Mouse (Mus musculus) hindbrain, embryonic 12.5 days (tissue): ENCODE measurements at regions not wholly inside any gene's neighbourhood (a gene's known extent, or its start where the extent isn't known, plus 50 kb on each side); places are given as distances from the start of the nearest gene placed in this dataset.

Experiments used
- ATAC-seq: fragments of 200-750 bp; cut with Nextera tagmentation; 2 replicates; pipeline ENCODE4 v1.8.0; 2017; ENCODE audit warnings: moderate TSS enrichment; ENCODE audit not compliant: low FRiP score
- H3K27ac ChIP-seq: fragments of 300-500 bp; sonication (generic); 2 replicates; pipeline ENCODE4 v1.5.1; 2016; ENCODE audit warnings: mild to moderate bottlenecking
- H3K27me3 ChIP-seq: fragments of 300-500 bp; sonication (generic); 2 replicates; pipeline ENCODE4 v1.6.1; 2016; ENCODE audit warnings: mild to moderate bottlenecking
- H3K36me3 ChIP-seq: fragments of 300-500 bp; sonication (generic); 2 replicates; pipeline ENCODE4 v1.6.1; 2016; ENCODE audit warnings: mild to moderate bottlenecking
- H3K4me1 ChIP-seq: fragments of 300-500 bp; sonication (generic); 2 replicates; pipeline ENCODE4 v1.6.1; 2016
- H3K4me2 ChIP-seq: fragments of 300-500 bp; sonication (generic); replicated peaks from 2 replicates; pipeline ENCODE4 v1.6.1; 2016; ENCODE audit warnings: mild to moderate bottlenecking
- H3K4me3 ChIP-seq: fragments of 300-500 bp; sonication (generic); 2 replicates; pipeline ENCODE4 v1.5.1; 2016; ENCODE audit warnings: mild to moderate bottlenecking
- H3K9ac ChIP-seq: fragments of 300-500 bp; sonication (generic); 2 replicates; pipeline ENCODE4 v1.6.1; 2016; ENCODE audit warnings: mild to moderate bottlenecking, moderate library complexity
- H3K9me3 ChIP-seq: fragments of 300-500 bp; sonication (generic); replicated peaks from 2 replicates; pipeline ENCODE4 v1.6.1; 2016; ENCODE audit warnings: mild to moderate bottlenecking
- WGBS: fragments of 180-500 bp; shearing (Covaris S2); methylation state at CpG from one replicate; pipeline ENCODE4 v1.1.7; 2016; 5-methylcytosine and 5-hydroxymethylcytosine counted together

- WGBS = 73% methylated on average over 8 of the region's 8 CpGs
- Histone ChIP-seq H3K9ac (no peak overlapping the region), H3K27ac (no peak overlapping the region), H3K27me3 (no peaks in the 10 kb centered on the region), H3K36me3 (no peaks in the 10 kb centered on the region), H3K4me3 (no peak overlapping the region), H3K4me1 (no peaks in the 10 kb centered on the region), H3K9me3 (no peaks in the 10 kb centered on the region), H3K4me2 (no peak overlapping the region)
- no peak for ATAC-seq
Measured at GRCm38 (mm10) chr9:101592621-101593020, 269.0 kb upstream of the 9630041A04Rik start.

DNA sequence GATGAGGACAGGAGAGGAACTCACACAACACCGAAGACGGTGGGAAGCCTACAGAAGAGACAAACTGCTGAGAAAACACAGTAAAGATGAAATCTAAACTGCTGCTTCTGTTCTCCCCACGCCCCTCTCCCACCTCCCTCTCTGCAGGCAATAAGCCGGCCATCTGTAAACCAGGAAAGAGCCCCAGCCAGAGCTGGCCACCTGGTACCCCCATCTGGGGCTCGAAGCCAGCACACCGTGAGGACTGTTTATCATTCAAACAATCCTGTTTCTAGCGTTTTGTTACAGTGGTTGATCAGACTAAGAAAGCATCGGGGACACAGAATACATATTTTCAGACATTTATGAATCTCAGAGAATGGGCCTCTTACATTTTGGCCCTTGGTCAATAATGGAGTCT lies 270.0 kb upstream of the 9630041A04Rik start:
- no peak overlapping the region for H3K4me3 ChIP-seq
- H3K9ac ChIP-seq = no peak overlapping the region
- no peak for ATAC-seq
- H3K4me2 ChIP-seq = no peak overlapping the region
- no peaks in the 10 kb centered on the region for H3K9me3 ChIP-seq
- H3K27me3 ChIP-seq = no peaks in the 10 kb centered on the region
- H3K36me3 ChIP-seq = no peaks in the 10 kb centered on the region
- H3K27ac ChIP-seq = no peak overlapping the region
- no peaks in the 10 kb centered on the region for H3K4me1 ChIP-seq
- WGBS = 61% methylated on average over 8 of the region's 8 CpGs

DNA sequence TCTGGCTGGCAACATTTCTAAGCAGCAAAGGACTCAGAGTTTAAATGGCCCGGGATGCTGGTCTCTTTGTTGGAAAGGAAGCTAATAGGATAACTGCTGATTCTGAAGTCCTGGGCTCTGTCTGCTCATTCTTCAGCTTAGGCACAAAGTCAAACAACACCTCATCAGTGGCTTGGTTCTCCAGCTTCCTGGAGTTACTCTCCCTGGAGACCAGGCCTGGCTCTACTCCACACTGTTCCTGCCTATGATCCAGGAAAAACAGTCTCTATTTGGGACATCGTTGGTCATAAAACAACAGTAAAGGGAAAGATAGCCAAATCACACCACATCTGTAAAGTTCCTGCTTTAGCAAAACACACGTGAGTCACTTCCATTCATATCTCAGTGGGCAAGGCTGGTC lies 271.3 kb upstream of the 9630041A04Rik start:
- WGBS = 83% methylated on average over 3 of the region's 3 CpGs
- H3K9ac ChIP-seq = no peak overlapping the region
- ATAC-seq = no peak

GRCm38 (mm10) chr9:101581064-101581463 lies 280.6 kb upstream of the 9630041A04Rik start:
- no peaks in the 10 kb centered on the region for H3K4me1 ChIP-seq
- H3K4me2 ChIP-seq = no peak overlapping the region
- H3K36me3 ChIP-seq = no peaks in the 10 kb centered on the region
- H3K4me3 ChIP-seq = no peak overlapping the region
- H3K27ac ChIP-seq = no peak overlapping the region
- no peaks in the 10 kb centered on the region for H3K27me3 ChIP-seq
- H3K9me3 ChIP-seq = peaks cover 6% of the 10 kb centered on the region; the same call in 1 of the 2 replicates
- H3K9ac ChIP-seq = no peak overlapping the region
- ATAC-seq = no peak
- WGBS = 89% methylated on average over 4 of the region's 4 CpGs

More for the DNA sequence above, 271.3 kb upstream of the 9630041A04Rik start:
- Histone ChIP-seq H3K27me3 (no peaks in the 10 kb centered on the region), H3K9me3 (no peaks in the 10 kb centered on the region; the same call in 1 of the 2 replicates), H3K4me1 (no peaks in the 10 kb centered on the region), H3K4me2 (no peak overlapping the region), H3K27ac (no peak overlapping the region), H3K36me3 (no peaks in the 10 kb centered on the region), H3K4me3 (no peak overlapping the region)

- Histone ChIP-seq H3K27me3 (no peaks in the 10 kb centered on the region), H3K4me2 (no peak overlapping the region), H3K36me3 (no peaks in the 10 kb centered on the region), H3K27ac (no peak overlapping the region), H3K9me3 (no peaks in the 10 kb centered on the region), H3K4me3 (no peak overlapping the region), H3K9ac (no peak overlapping the region), H3K4me1 (peaks cover 4% of the 10 kb centered on the region; the same call in 1 of the 2 replicates)
- WGBS = 3% methylated on average over 4 of the region's 4 CpGs
- ATAC-seq = no peak
Measured at GRCm38 (mm10) chr9:101570714-101571113, 290.9 kb upstream of the 9630041A04Rik start.

DNA sequence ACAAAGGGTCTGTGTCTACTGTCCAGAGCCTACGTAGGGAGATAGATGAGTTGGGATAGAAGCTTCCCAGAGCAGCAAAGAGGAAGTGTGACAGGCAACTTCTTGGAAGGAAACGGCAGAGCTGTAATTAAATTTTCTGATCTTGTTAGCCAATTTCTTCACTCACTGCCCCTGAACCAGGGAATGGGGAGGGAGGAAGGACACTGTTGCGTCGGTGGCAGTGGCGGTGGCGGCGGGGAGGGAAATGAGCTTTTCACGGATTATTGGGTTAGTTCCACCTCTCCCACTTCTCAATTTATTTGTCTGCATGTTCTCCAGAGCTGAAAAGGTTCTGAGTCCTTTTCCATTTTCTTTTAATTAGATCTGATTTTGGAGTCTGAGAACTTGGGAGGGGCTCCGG lies 298.4 kb upstream of the 9630041A04Rik start:
- Histone ChIP-seq H3K4me3 (no peak overlapping the region), H3K27ac (no peak overlapping the region), H3K27me3 (no peaks in the 10 kb centered on the region), H3K36me3 (no peaks in the 10 kb centered on the region), H3K9ac (no peak overlapping the region), H3K4me1 (no peaks in the 10 kb centered on the region), H3K4me2 (no peak overlapping the region), H3K9me3 (no peaks in the 10 kb centered on the region)
- ATAC-seq = no peak
- 66% methylated on average over 9 of the region's 9 CpGs for WGBS

GRCm38 (mm10) chr9:101559366-101559765 lies 302.3 kb upstream of the 9630041A04Rik start:
- H3K4me2 ChIP-seq = no peak overlapping the region
- ATAC-seq = no peak
- no peaks in the 10 kb centered on the region for H3K27me3 ChIP-seq
- H3K36me3 ChIP-seq = no peaks in the 10 kb centered on the region
- H3K9me3 ChIP-seq = no peaks in the 10 kb centered on the region
- no peak overlapping the region for H3K9ac ChIP-seq
- no peaks in the 10 kb centered on the region for H3K4me1 ChIP-seq
- 76% methylated on average over 11 of the region's 11 CpGs for WGBS
- no peak overlapping the region for H3K4me3 ChIP-seq
- no peak overlapping the region for H3K27ac ChIP-seq

DNA sequence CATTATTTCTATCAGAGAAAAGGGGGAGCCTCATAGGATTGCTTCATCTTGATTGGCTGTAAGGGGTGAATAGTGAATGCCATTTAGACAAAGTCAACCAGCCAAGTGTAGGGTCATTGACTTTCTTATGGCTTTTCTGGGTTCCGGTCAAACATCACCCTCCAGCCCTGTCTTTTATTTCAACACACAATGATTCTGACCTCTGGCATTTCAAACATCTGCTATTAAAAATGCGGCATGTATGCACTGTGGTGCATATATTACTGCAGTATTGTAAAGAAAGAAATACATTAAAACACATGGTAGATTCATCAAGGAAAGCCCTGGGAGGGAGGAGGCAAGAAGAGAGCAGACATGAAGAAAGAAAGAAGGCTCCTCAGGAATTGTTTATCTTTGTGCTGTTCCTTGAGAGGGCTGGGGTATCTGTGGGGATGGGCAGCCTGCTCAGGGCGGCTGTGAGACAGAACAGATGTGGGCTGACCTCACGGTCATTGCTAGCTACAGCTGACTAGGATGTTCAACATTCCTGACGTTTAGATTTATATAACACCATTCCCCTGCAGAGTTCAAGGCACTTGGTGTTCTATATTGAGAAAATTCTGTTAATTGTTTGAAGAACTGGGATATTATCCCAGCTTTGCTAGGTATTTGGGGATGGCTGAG lies 303.5 kb upstream of the Ppp2r3a start:
- Histone ChIP-seq H3K9ac (no peak overlapping the region), H3K27me3 (no peaks in the 10 kb centered on the region), H3K4me2 (no peak overlapping the region), H3K36me3 (no peaks in the 10 kb centered on the region), H3K27ac (no peak overlapping the region), H3K9me3 (no peaks in the 10 kb centered on the region), H3K4me1 (no peaks in the 10 kb centered on the region), H3K4me3 (no peak overlapping the region)
- ATAC-seq = no peak
- WGBS = 32% methylated on average over 5 of the region's 5 CpGs

DNA sequence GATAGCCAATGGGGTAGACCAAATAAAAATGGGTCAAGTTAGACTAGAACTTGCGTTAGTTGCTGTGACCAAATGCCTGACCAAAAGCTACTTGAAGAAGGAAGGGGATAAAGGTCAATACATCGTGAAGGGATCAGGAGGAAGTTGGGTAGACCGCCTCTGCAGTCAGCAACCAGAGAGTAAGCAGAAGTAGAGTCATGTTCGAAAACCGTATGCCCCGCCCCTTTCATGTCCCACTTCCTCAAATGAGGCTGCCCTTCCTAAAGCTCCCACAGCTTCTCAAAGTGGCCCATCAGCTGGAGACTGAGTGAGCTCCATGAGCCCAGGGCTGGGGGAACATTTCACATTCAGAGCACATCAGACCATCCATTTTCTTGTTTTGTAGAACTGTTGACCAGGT lies 301.2 kb upstream of the Ppp2r3a start:
- ATAC-seq = no peak
- H3K9me3 ChIP-seq = no peaks in the 10 kb centered on the region
- no peak overlapping the region for H3K27ac ChIP-seq
- no peaks in the 10 kb centered on the region for H3K4me1 ChIP-seq
- H3K27me3 ChIP-seq = no peaks in the 10 kb centered on the region
- no peak overlapping the region for H3K4me3 ChIP-seq
- H3K4me2 ChIP-seq = no peak overlapping the region
- 95% methylated on average over 6 of the region's 6 CpGs for WGBS
- no peak overlapping the region for H3K9ac ChIP-seq
- no peaks in the 10 kb centered on the region for H3K36me3 ChIP-seq

GRCm38 (mm10) chr9:101551256-101551655 lies 299.7 kb upstream of the Ppp2r3a start:
- no peaks in the 10 kb centered on the region for H3K36me3 ChIP-seq
- H3K9ac ChIP-seq = no peak overlapping the region
- 59% methylated on average over 3 of the region's 3 CpGs for whole genome bisulfite sequencing
- H3K27me3 ChIP-seq = no peaks in the 10 kb centered on the region
- H3K4me2 ChIP-seq = no peak overlapping the region
- no peaks in the 10 kb centered on the region for H3K4me1 ChIP-seq
- no peaks in the 10 kb centered on the region for H3K9me3 ChIP-seq
- H3K4me3 ChIP-seq = no peak overlapping the region
- H3K27ac ChIP-seq = no peak overlapping the region
- no peak for ATAC-seq

DNA sequence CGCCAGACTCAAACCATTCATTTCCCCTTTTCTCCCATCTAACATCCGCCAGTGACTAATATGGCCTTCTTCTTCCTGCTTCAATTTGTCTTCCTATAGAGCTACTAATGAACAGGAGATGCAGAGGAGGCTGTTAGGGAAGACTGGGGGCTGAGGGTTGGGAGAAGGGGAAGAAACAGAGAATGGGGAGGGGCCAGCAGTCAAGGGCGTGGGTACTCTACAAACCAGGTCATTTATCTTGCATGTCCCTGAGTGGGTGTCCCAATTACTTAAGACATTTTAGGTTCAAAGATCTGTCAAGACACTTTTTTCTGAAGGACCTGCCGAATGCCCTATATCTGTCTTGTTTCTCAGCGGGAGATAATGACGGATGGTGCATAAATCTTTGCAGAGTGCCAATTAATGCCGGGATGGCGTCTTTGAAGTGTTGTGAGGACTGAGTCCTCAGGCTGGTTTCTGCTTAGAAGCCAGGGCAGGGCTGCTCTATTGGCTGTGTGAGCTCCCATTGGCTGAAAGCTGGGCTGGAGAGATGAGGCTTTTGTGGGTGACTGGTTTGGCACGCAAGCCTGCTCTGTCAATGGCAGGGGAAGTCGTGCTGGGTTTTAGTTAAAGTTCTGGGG lies 294.7 kb upstream of the Ppp2r3a start:
- H3K27ac ChIP-seq = no peak overlapping the region
- H3K36me3 ChIP-seq = no peaks in the 10 kb centered on the region
- no peak overlapping the region for H3K9ac ChIP-seq
- H3K4me1 ChIP-seq = no peaks in the 10 kb centered on the region
- no peaks in the 10 kb centered on the region for H3K9me3 ChIP-seq
- H3K4me2 ChIP-seq = no peak overlapping the region
- H3K4me3 ChIP-seq = no peak overlapping the region
- no peaks in the 10 kb centered on the region for H3K27me3 ChIP-seq
- 47% methylated on average over 10 of the region's 10 CpGs for WGBS
- no peak for ATAC-seq

DNA sequence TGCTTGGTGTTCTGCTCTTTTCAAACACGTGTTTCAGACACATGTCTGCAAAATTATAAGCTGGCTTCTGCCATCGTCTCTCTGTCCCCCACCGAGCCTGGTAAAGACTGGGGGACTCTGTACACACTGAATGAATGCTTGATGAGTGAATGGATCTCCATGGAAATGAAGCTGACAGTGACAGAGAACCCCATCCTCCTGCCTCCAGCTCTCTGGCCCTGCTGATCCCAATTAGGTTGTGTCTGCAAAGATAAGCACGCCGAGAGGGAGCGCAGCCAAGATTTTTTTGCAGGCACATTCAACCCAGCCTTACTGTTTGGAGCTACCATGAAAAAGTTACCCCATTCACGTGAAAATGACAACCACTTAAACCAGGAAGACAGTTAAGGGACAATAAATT lies 266.5 kb upstream of the Ppp2r3a start:
- Histone ChIP-seq H3K9ac (no peak overlapping the region), H3K4me3 (no peak overlapping the region), H3K9me3 (no peaks in the 10 kb centered on the region), H3K36me3 (no peaks in the 10 kb centered on the region), H3K4me1 (peaks cover 8% of the 10 kb centered on the region), H3K27ac (no peak overlapping the region), H3K4me2 (no peak overlapping the region), H3K27me3 (no peaks in the 10 kb centered on the region)
- no peak; the same call in 1 of the 2 replicates for ATAC-seq
- 41% methylated on average over 7 of the region's 7 CpGs for WGBS

DNA sequence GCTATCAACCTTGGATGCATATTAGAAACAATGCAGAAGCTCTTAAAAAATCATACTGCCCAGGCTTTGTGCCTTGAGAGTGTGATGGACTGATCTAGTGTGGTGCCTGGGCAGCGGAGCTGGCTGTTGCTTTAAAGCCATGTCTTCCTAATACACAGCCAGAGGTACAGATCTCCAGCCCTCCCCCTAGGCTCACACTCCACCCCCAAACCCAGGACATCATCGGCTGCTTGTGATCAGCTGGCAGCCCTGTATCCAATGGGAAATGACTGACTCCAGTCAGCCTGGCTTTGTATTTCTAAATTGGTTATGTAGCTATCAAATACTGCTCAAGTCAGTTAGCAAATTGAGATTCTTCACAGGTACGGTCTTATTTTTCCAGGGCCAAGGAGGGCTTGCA lies 259.2 kb upstream of the Ppp2r3a start:
- H3K4me1 ChIP-seq = no peaks in the 10 kb centered on the region
- ATAC-seq = no peak
- no peaks in the 10 kb centered on the region for H3K27me3 ChIP-seq
- H3K9ac ChIP-seq = no peak overlapping the region
- 75% methylated on average over 3 of the region's 3 CpGs for WGBS
- H3K4me3 ChIP-seq = no peak overlapping the region
- H3K9me3 ChIP-seq = no peaks in the 10 kb centered on the region
- no peak overlapping the region for H3K4me2 ChIP-seq
- no peaks in the 10 kb centered on the region for H3K36me3 ChIP-seq
- H3K27ac ChIP-seq = no peak overlapping the region
